Mouse (Mus musculus): ENCODE measurements at regions not wholly inside any gene's neighbourhood (a gene's known extent, or its start where the extent isn't known, plus 50 kb on each side); places are given as distances from the start of the nearest gene placed in this dataset.

GRCm38 (mm10) chr14:68301710-68302109 is 992.4 kb downstream of the Synb start:
- H3K4me3 ChIP-seq (ENCODE audit: insufficient read depth in 1 of 2, low read depth in 1 of 2, low read length in 2 of 2, poor library complexity in 1 of 2, severe bottlenecking in 1 of 2): no peak overlapping the region
- H3K9me3 ChIP-seq (ENCODE audit: control insufficient read depth, insufficient read depth, low read depth, low read length): no peaks in the 10 kb centered on the region
- TF ChIP-seq MAFK (IDR thresholded peaks at IDR 0.05; ENCODE audit: insufficient read depth, low read depth, low read length) (no peak), CHD2 (IDR thresholded peaks at IDR 0.05; ENCODE audit: low read depth, low read length) (no peak), ZNF384 (IDR thresholded peaks at IDR 0.05; ENCODE audit: low read depth, low read length) (no peak)
- H3K4me1 ChIP-seq (ENCODE audit: control insufficient read depth in 2 of 2, insufficient read depth in 2 of 2, low read length in 2 of 2, poor library complexity in 1 of 2): no peaks in the 10 kb centered on the region
- no peak overlapping the region for H3K27ac ChIP-seq (ENCODE audit: insufficient read depth, low read depth, low read length, poor library complexity, severe bottlenecking)
- no peak overlapping the region for H3K9ac ChIP-seq (ENCODE audit: insufficient read depth, low read depth, low read length, poor library complexity, severe bottlenecking)
- H3K36me3 ChIP-seq (ENCODE audit: control insufficient read depth, insufficient read depth, low read length, poor library complexity, severe bottlenecking): no peaks in the 10 kb centered on the region
- no peak for DNase-seq (ENCODE audit: low read depth, low spot score)
- in situ Hi-C loops (cut with MboI; ENCODE audit: low sequenced_read_pairs in 2 of 2, unreplicated experiment in 2 of 2): no loop called here

- Histone ChIP-seq H3K36me3 (ENCODE audit: control insufficient read depth, insufficient read depth, low read length, poor library complexity, severe bottlenecking) (no peaks in the 10 kb centered on the region), H3K9ac (ENCODE audit: insufficient read depth, low read depth, low read length, poor library complexity, severe bottlenecking) (no peak overlapping the region), H3K9me3 (ENCODE audit: control insufficient read depth, insufficient read depth, low read depth, low read length) (peaks cover 2% of the 10 kb centered on the region; the same call in 1 of the 2 replicates), H3K4me1 (ENCODE audit: control insufficient read depth in 2 of 2, insufficient read depth in 2 of 2, low read length in 2 of 2, poor library complexity in 1 of 2) (no peaks in the 10 kb centered on the region), H3K4me3 (ENCODE audit: insufficient read depth in 1 of 2, low read depth in 1 of 2, low read length in 2 of 2, poor library complexity in 1 of 2, severe bottlenecking in 1 of 2) (no peak overlapping the region), H3K27ac (ENCODE audit: insufficient read depth, low read depth, low read length, poor library complexity, severe bottlenecking) (no peak overlapping the region)
- DNase-seq (ENCODE audit: low read depth, low spot score): no peak
- TF ChIP-seq CHD2 (IDR thresholded peaks at IDR 0.05; ENCODE audit: low read depth, low read length) (no peak), HCFC1 (IDR thresholded peaks at IDR 0.05; ENCODE audit: borderline replicate concordance, insufficient read depth, low read length) (no peak), ZC3H11A (IDR thresholded peaks at IDR 0.05; ENCODE audit: borderline replicate concordance, low read depth, low read length) (no peak), ZNF384 (IDR thresholded peaks at IDR 0.05; ENCODE audit: low read depth, low read length) (no peak), MAFK (IDR thresholded peaks at IDR 0.05; ENCODE audit: insufficient read depth, low read depth, low read length) (no peak)
- in situ Hi-C loops (cut with MboI; ENCODE audit: low sequenced_read_pairs in 2 of 2, unreplicated experiment in 2 of 2): no loop called here
Measured at GRCm38 (mm10) chr14:68285546-68285945, 1008.6 kb downstream of the Synb start.

GRCm38 (mm10) chr14:68261436-68261835 is 1032.7 kb downstream of the Synb start:
- no peak overlapping the region for H3K4me3 ChIP-seq (ENCODE audit: insufficient read depth in 1 of 2, low read depth in 1 of 2, low read length in 2 of 2, poor library complexity in 1 of 2, severe bottlenecking in 1 of 2)
- in situ Hi-C loops (cut with MboI; ENCODE audit: low sequenced_read_pairs in 2 of 2, unreplicated experiment in 2 of 2): no loop called here
- no peaks in the 10 kb centered on the region for H3K4me1 ChIP-seq (ENCODE audit: control insufficient read depth in 2 of 2, insufficient read depth in 2 of 2, low read length in 2 of 2, poor library complexity in 1 of 2)
- no peak for DNase-seq (ENCODE audit: low read depth, low spot score)
- H3K9ac ChIP-seq (ENCODE audit: insufficient read depth, low read depth, low read length, poor library complexity, severe bottlenecking): no peak overlapping the region
- no peak for TF ChIP-seq HCFC1 (IDR thresholded peaks at IDR 0.05; ENCODE audit: borderline replicate concordance, insufficient read depth, low read length)
- no peak for TF ChIP-seq ZNF384 (IDR thresholded peaks at IDR 0.05; ENCODE audit: low read depth, low read length)
- H3K9me3 ChIP-seq (ENCODE audit: control insufficient read depth, insufficient read depth, low read depth, low read length): no peaks in the 10 kb centered on the region
- no peaks in the 10 kb centered on the region for H3K36me3 ChIP-seq (ENCODE audit: control insufficient read depth, insufficient read depth, low read length, poor library complexity, severe bottlenecking)
- no peak overlapping the region for H3K27ac ChIP-seq (ENCODE audit: insufficient read depth, low read depth, low read length, poor library complexity, severe bottlenecking)

GRCm38 (mm10) chr14:68246966-68247365 is 1047.1 kb downstream of the Synb start:
- H3K36me3 ChIP-seq (ENCODE audit: control insufficient read depth, insufficient read depth, low read length, poor library complexity, severe bottlenecking): no peaks in the 10 kb centered on the region
- no peak overlapping the region for H3K4me3 ChIP-seq (ENCODE audit: insufficient read depth in 1 of 2, low read depth in 1 of 2, low read length in 2 of 2, poor library complexity in 1 of 2, severe bottlenecking in 1 of 2)
- H3K9me3 ChIP-seq (ENCODE audit: control insufficient read depth, insufficient read depth, low read depth, low read length): no peaks in the 10 kb centered on the region
- H3K9ac ChIP-seq (ENCODE audit: insufficient read depth, low read depth, low read length, poor library complexity, severe bottlenecking): no peak overlapping the region
- no peak overlapping the region for H3K27ac ChIP-seq (ENCODE audit: insufficient read depth, low read depth, low read length, poor library complexity, severe bottlenecking)
- H3K4me1 ChIP-seq (ENCODE audit: control insufficient read depth in 2 of 2, insufficient read depth in 2 of 2, low read length in 2 of 2, poor library complexity in 1 of 2): no peaks in the 10 kb centered on the region
- no peak for DNase-seq (ENCODE audit: low read depth, low spot score)
- in situ Hi-C loops (cut with MboI; ENCODE audit: low sequenced_read_pairs in 2 of 2, unreplicated experiment in 2 of 2): no loop called here
- no peak for TF ChIP-seq ZC3H11A (IDR thresholded peaks at IDR 0.05; ENCODE audit: borderline replicate concordance, low read depth, low read length)
- TF ChIP-seq MAFK (IDR thresholded peaks at IDR 0.05; ENCODE audit: insufficient read depth, low read depth, low read length): no peak
- no peak for TF ChIP-seq HCFC1 (IDR thresholded peaks at IDR 0.05; ENCODE audit: borderline replicate concordance, insufficient read depth, low read length)
- TF ChIP-seq ZNF384 (IDR thresholded peaks at IDR 0.05; ENCODE audit: low read depth, low read length): no peak
- TF ChIP-seq CHD2 (IDR thresholded peaks at IDR 0.05; ENCODE audit: low read depth, low read length): no peak

GRCm38 (mm10) chr14:68240146-68240545 is 1054.0 kb downstream of the Synb start:
- Histone ChIP-seq H3K4me1 (ENCODE audit: control insufficient read depth in 2 of 2, insufficient read depth in 2 of 2, low read length in 2 of 2, poor library complexity in 1 of 2) (no peaks in the 10 kb centered on the region), H3K27ac (ENCODE audit: insufficient read depth, low read depth, low read length, poor library complexity, severe bottlenecking) (no peak overlapping the region), H3K9ac (ENCODE audit: insufficient read depth, low read depth, low read length, poor library complexity, severe bottlenecking) (no peak overlapping the region), H3K9me3 (ENCODE audit: control insufficient read depth, insufficient read depth, low read depth, low read length) (no peaks in the 10 kb centered on the region), H3K36me3 (ENCODE audit: control insufficient read depth, insufficient read depth, low read length, poor library complexity, severe bottlenecking) (no peaks in the 10 kb centered on the region), H3K4me3 (ENCODE audit: insufficient read depth in 1 of 2, low read depth in 1 of 2, low read length in 2 of 2, poor library complexity in 1 of 2, severe bottlenecking in 1 of 2) (no peak overlapping the region)
- in situ Hi-C loops (cut with MboI; ENCODE audit: low sequenced_read_pairs in 2 of 2, unreplicated experiment in 2 of 2): no loop called here
- DNase-seq (ENCODE audit: low read depth, low spot score): no peak
- TF ChIP-seq CHD2 (IDR thresholded peaks at IDR 0.05; ENCODE audit: low read depth, low read length) (no peak), ZNF384 (IDR thresholded peaks at IDR 0.05; ENCODE audit: low read depth, low read length) (no peak), HCFC1 (IDR thresholded peaks at IDR 0.05; ENCODE audit: borderline replicate concordance, insufficient read depth, low read length) (no peak)

All from ES-E14 (cell line).